Mouse (Mus musculus) megakaryocyte, embryonic 14.5 days (primary cell): ENCODE measurements at regions not wholly inside any gene's neighbourhood (a gene's known extent, or its start where the extent isn't known, plus 50 kb on each side); places are given as distances from the start of the nearest gene placed in this dataset.

Experiments used
- FLI1 ChIP-seq: IDR thresholded peaks from 2 replicates; pipeline ENCODE4 v1.6.1; 2012; ENCODE audit warnings: low read length, inconsistent platforms, mixed read lengths
- GATA1 ChIP-seq: IDR thresholded peaks from 3 replicates; pipeline ENCODE4 v1.6.1; 2012; ENCODE audit warnings: mixed read lengths, low read length, inconsistent platforms, borderline replicate concordance

GRCm38 (mm10) chr11:20470396-20470795 is 72.7 kb upstream of the Sertad2 start:
- TF ChIP-seq GATA1, result no peak
- TF ChIP-seq FLI1, result no peak
